Comparison of ENCODE assay signal across 8 mouse cellular contexts in the genomic region with DNA sequence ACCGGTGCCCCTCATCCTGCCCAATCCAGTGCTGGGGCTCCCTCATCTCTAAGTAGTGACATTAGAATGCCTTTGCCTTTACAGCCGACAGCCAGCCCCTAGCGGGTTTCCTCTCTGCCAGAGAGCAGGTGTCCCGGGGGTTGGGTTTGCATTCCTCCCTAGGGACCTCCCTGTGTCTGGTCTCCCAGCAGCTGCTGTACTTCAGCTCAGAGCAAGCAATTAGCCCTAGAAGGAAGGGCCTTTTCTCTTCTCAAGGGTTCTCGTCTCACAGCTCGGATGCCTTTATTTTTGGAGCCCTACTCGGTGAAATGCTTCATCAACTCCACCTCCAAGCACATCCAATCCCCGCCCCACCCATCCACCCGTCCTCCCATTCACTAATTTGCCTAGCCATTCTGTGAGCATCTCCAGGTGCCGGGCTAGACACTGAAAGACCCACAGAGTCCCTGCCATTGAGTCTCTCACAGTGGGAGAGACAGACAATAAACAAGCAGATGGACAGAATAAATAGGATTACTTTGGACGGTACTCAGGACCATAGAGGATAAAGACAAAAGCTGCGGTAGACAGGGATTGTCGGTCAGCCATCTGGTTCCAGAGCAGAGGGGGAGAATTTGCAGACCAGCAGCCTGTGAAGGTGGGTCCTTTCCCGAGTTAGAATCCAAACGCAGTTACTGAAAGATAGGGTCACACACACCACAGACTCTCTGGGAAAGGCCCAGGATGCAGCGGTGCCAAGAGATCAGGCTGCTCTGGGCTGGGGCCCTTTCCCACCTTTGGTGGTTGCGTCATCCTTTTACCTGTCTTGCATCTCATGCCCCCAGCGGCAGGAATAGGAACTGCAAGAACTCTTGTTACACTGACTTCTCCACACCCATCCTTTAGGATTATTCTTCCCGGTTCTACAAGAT. TPM values are rescaled to one million over a fixed set of nuclear protein-coding genes. Genes with fewer than 3 reads are reported as not detected.
DNase-seq lines count a peak whose midpoint lies in the region; ATAC-seq and TF ChIP-seq lines count a peak whose summit lies in the region.

No protein-coding gene starts in this region.

- peak; percentile 35 for DNase-seq in gastrocnemius, postnatal 10 days
- no peak for DNase-seq in gastrocnemius, postnatal 36 days
- peak; percentile 79 for DNase-seq in cerebellum, adult 11-12 months
- DNase-seq in left cerebral cortex, postnatal 14 days (ENCODE audit: low spot score in 2 of 2), result peak; percentile 78 to 81
- peak; percentile 49 for DNase-seq in neural tube, embryonic 11.5 days (ENCODE audit: low spot score)
- DNase-seq in thymus, postnatal 36 days, result peak; percentile 23 to 41

- H3K4me1 ChIP-seq in forebrain, embryonic 16.5 days (replicated peaks; ENCODE audit: control insufficient read depth, insufficient read depth, low read length), result peaks cover 43% of the 10 kb centered on the region
- peaks cover 3% of the 10 kb centered on the region; the same call in 1 of the 2 replicates for H3K4me1 ChIP-seq in neural tube, embryonic 11.5 days (ENCODE audit: control insufficient read depth, insufficient read depth, low read length)

- intact Hi-C loops in gastrocnemius, postnatal 36 days (cut with DNase I), result no loop called here
- intact Hi-C loops in left cerebral cortex, postnatal 14 days (cut with DNase I), result loop anchor here (5.0 kb wide), 1 partner anchor 75 kb away; no protein-coding TSS in a partner anchor

- H3K27me3 ChIP-seq in C2C12 (ENCODE audit: control insufficient read depth, insufficient read depth, insufficient read length), result no peaks in the 10 kb centered on the region
- H3K27me3 ChIP-seq in forebrain, embryonic 16.5 days (replicated peaks; ENCODE audit: control insufficient read depth, insufficient read depth, low read length), result no peaks in the 10 kb centered on the region
- no peaks in the 10 kb centered on the region for H3K27me3 ChIP-seq in neural tube, embryonic 11.5 days (ENCODE audit: control insufficient read depth, insufficient read depth, low read length)

- TF ChIP-seq CTCF in C2C12 (IDR thresholded peaks at IDR 0.05; ENCODE audit: control insufficient read depth, insufficient read depth, insufficient read length), result peak; percentile 11

- no peaks in the 10 kb centered on the region for H3K9me3 ChIP-seq in forebrain, embryonic 16.5 days (ENCODE audit: control insufficient read depth, low read length)
- H3K9me3 ChIP-seq in neural tube, embryonic 11.5 days (ENCODE audit: control insufficient read depth, low read length), result no peaks in the 10 kb centered on the region

- H3K4me2 ChIP-seq in forebrain, embryonic 16.5 days (ENCODE audit: low read length), result no peak overlapping the region
- H3K4me2 ChIP-seq in neural tube, embryonic 11.5 days (ENCODE audit: low read depth), result no peak overlapping the region

- H3K4me3 ChIP-seq in C2C12 (ENCODE audit: insufficient read depth, poor library complexity, severe bottlenecking), result no peak overlapping the region
- no peak overlapping the region for H3K4me3 ChIP-seq in forebrain, embryonic 16.5 days (replicated peaks; ENCODE audit: low read length)
- no peak overlapping the region for H3K4me3 ChIP-seq in neural tube, embryonic 11.5 days (ENCODE audit: low read depth, low read length)

- H3K9ac ChIP-seq in forebrain, embryonic 16.5 days (replicated peaks; ENCODE audit: low read depth, low read length), result no peak overlapping the region
- no peak overlapping the region for H3K9ac ChIP-seq in neural tube, embryonic 11.5 days (ENCODE audit: low read length)

- ATAC-seq in forebrain, embryonic 16.5 days, result peak; percentile 64
- ATAC-seq in neural tube, embryonic 11.5 days (ENCODE audit: insufficient read depth, low FRiP score, low TSS enrichment), result no peak

- no peaks in the 10 kb centered on the region for H3K36me3 ChIP-seq in C2C12 (ENCODE audit: control insufficient read depth, insufficient read depth)
- H3K36me3 ChIP-seq in forebrain, embryonic 16.5 days (ENCODE audit: control insufficient read depth, insufficient read depth), result no peaks in the 10 kb centered on the region
- no peaks in the 10 kb centered on the region for H3K36me3 ChIP-seq in neural tube, embryonic 11.5 days (ENCODE audit: control insufficient read depth, insufficient read depth, low read length)

- no peaks in the 10 kb centered on the region for H3K79me3 ChIP-seq in C2C12 (ENCODE audit: low read depth)

- H3K27ac ChIP-seq in forebrain, embryonic 16.5 days (ENCODE audit: low read length), result peak overlapping the region; percentile 79
- H3K27ac ChIP-seq in neural tube, embryonic 11.5 days (ENCODE audit: low read depth, low read length), result no peak overlapping the region

- H3ac ChIP-seq in C2C12 (ENCODE audit: control insufficient read depth, insufficient read length, low read depth), result no peak overlapping the region

- H3K79me2 ChIP-seq in C2C12 (ENCODE audit: control insufficient read depth, insufficient read depth), result no peaks in the 10 kb centered on the region

- WGBS in forebrain, embryonic 16.5 days, result 11% methylated on average over 19 of the region's 19 CpGs
- WGBS in neural tube, embryonic 11.5 days, result 26% methylated on average over 19 of the region's 19 CpGs

TF ChIP-seq in C2C12, 6 proteins besides CTCF, POLR2A, EP300 and RAD21:
- TF ChIP-seq MYOG (IDR thresholded peaks at IDR 0.05; ENCODE audit: control insufficient read depth, extremely low read depth, insufficient read length), result no peak
- no peak for TF ChIP-seq USF1 (IDR thresholded peaks at IDR 0.05; ENCODE audit: low read depth)
- TF ChIP-seq MAX (IDR thresholded peaks at IDR 0.05), result no peak
- TF ChIP-seq FOSL1 (IDR thresholded peaks at IDR 0.05; ENCODE audit: insufficient read depth, low read length, poor library complexity, severe bottlenecking), result no peak
- TF ChIP-seq MYOD1 (IDR thresholded peaks at IDR 0.05; ENCODE audit: control insufficient read depth, insufficient read length, low read depth), result peak; percentile 66
- TF ChIP-seq CEBPB (IDR thresholded peaks at IDR 0.05; ENCODE audit: low read depth), result peak; percentile 85
TF ChIP-seq in C2C12: peak in this region for 2.

RNA-seq across cellular contexts. Expression of a gene that starts 48.5 kb away (rescaled TPM):
- 10 to 100 TPM in 1 of 2 experiments, 1 to 10 TPM in 1; 8.9 to 11.0 TPM for total RNA-seq in gastrocnemius, postnatal 10 days (2021)
- total RNA-seq in gastrocnemius, postnatal 36 days (2021), result 1 to 10 TPM; 1.0 to 1.1 TPM
- 9.0 TPM for polyA plus RNA-seq in C2C12 (2012; fragmentation: generic; extraction: Trizol)
- polyA plus RNA-seq in forebrain, embryonic 16.5 days (2015; fragmentation: Nextera tagmentation; extraction: Ambion mirVana), result 31.8 and 34.3 TPM in 2 replicates
- 100 to 1,000 TPM; 689 to 707 TPM for total RNA-seq in left cerebral cortex, postnatal 14 days (2021)
- 11.2 and 11.7 TPM in 2 replicates for polyA plus RNA-seq in neural tube, embryonic 11.5 days (2014; fragmentation: Nextera tagmentation; extraction: Ambion mirVana)

Comparison
In these comparisons a context has a peak if more than half of its experiments do, and no peak if none do; other contexts are left out.
1. DNase-seq: peak in gastrocnemius, postnatal 10 days (single experiment), cerebellum, adult 11-12 months (single experiment), left cerebral cortex, postnatal 14 days (2 of 2), neural tube, embryonic 11.5 days (single experiment) and thymus, postnatal 36 days (2 of 2); none in gastrocnemius, postnatal 36 days (0 of 2).
2. RNA of a gene that starts 48.5 kb away (total RNA-seq): 689 to 707 TPM in left cerebral cortex, postnatal 14 days; 8.9 to 11.0 TPM in gastrocnemius, postnatal 10 days and 1.0 to 1.1 TPM in gastrocnemius, postnatal 36 days; every median in the first group is over 10 times any median in the second.